Mouse (Mus musculus) heart, adult 2 months (tissue): ENCODE measurements around the gene Ankrd11.

Experiments
- CTCF ChIP-seq: fragments of 200-600 bp; IDR thresholded peaks from 2 replicates; pipeline ENCODE4 v1.8.1; 2022; ENCODE audit warnings: antibody characterized with exemption, mild to moderate bottlenecking, moderate library complexity
- EP300 ChIP-seq: fragments of 200-500 bp; IDR thresholded peaks from 2 replicates; pipeline ENCODE4 v1.6.1; 2011; ENCODE audit warnings: low read depth, low read length, control low read depth; ENCODE audit not compliant: insufficient read depth
- POLR2A ChIP-seq: fragments of 200-500 bp; IDR thresholded peaks from 2 replicates; pipeline ENCODE4 v1.6.1; 2011; ENCODE audit warnings: mild to moderate bottlenecking, low read depth, low read length, control low read depth; ENCODE audit not compliant: insufficient read depth

DNA sequence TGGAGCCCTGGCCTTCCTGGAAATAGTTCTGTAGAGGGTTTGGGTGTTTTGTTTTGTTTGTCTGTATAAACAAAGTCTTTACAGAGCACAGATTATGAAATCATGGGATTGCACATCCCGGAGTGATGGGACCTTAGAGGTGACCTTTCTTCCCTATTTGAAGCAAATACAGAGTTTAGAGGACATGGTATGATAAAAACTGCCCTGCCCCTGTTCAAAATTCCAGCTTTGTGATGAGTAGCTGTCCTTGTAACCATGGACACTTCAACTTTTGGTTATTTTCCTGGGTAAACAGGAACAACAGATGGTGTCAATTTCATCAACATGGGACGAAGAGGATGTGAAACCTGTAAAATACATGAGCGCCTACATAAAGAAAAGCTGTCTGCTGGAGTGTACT is 1.9 kb upstream of the Ankrd11 start:
- no peak for TF ChIP-seq CTCF
- no peak for TF ChIP-seq POLR2A
- TF ChIP-seq EP300, result no peak
